Mouse (Mus musculus) hindbrain, postnatal 0 days (tissue): ENCODE data around the gene Cops4. TPM values are rescaled to one million over a fixed set of nuclear protein-coding genes. Genes with fewer than 3 reads are reported as not detected.

Experiments used
- ATAC-seq: fragments of 200-750 bp; cut with Nextera tagmentation; 2 replicates; pipeline ENCODE4 v1.8.0; 2017; ENCODE audit warnings: mild to moderate bottlenecking, moderate TSS enrichment, moderate library complexity
- DNase-seq: peaks from one replicate; pipeline ENCODE4 v3.0.0-alpha.2; 2015; ENCODE audit warnings: low spot score
- H3K27ac ChIP-seq: fragments of 300-500 bp; sonication (generic); 2 replicates; pipeline ENCODE4 v1.5.1; 2014; ENCODE audit warnings: mild to moderate bottlenecking
- H3K27me3 ChIP-seq: fragments of 300-500 bp; sonication (generic); 2 replicates; pipeline ENCODE4 v1.6.1; 2014; ENCODE audit warnings: low read length, mixed read lengths; ENCODE audit not compliant: insufficient read depth
- H3K36me3 ChIP-seq: fragments of 300-500 bp; sonication (generic); 2 replicates; pipeline ENCODE4 v1.6.1; 2014; ENCODE audit warnings: low read length, mixed read lengths; ENCODE audit not compliant: insufficient read depth
- H3K4me1 ChIP-seq: fragments of 300-500 bp; sonication (generic); 2 replicates; pipeline ENCODE4 v1.6.1; 2014; ENCODE audit warnings: antibody characterized with exemption, low read length, mixed read lengths; ENCODE audit not compliant: insufficient read depth
- H3K4me2 ChIP-seq: fragments of 300-500 bp; sonication (generic); 2 replicates; pipeline ENCODE4 v1.6.1; 2014; ENCODE audit warnings: low read depth, mild to moderate bottlenecking, low read length, moderate library complexity, mixed read lengths
- H3K4me3 ChIP-seq: fragments of 300-500 bp; sonication (generic); 2 replicates; pipeline ENCODE4 v1.5.1; 2014; ENCODE audit warnings: low read length
- H3K9ac ChIP-seq: fragments of 300-500 bp; sonication (generic); replicated peaks from 2 replicates; pipeline ENCODE4 v1.6.1; 2014; ENCODE audit warnings: mild to moderate bottlenecking, low read length, moderate library complexity, mixed read lengths
- H3K9me3 ChIP-seq: fragments of 300-500 bp; sonication (generic); 2 replicates; pipeline ENCODE4 v1.6.1; 2016; ENCODE audit warnings: low read length, mixed read lengths
- CTCF ChIP-seq: IDR thresholded peaks from 2 replicates; pipeline ENCODE4 v1.5.1; 2016; ENCODE audit warnings: antibody characterized with exemption, control low read depth, low read depth
- WGBS: fragments of 180-500 bp; shearing (Covaris S2); extraction: QIAGEN DNeasy Blood & Tissue Kit; methylation state at CpG from one replicate; pipeline ENCODE4 v1.1.7; 2014; 5-methylcytosine and 5-hydroxymethylcytosine counted together
- polyA plus RNA-seq: library from polyadenylated mRNA; unstranded; fragments of >200 nt; fragmentation: Nextera tagmentation; extraction: Ambion mirVana; gene quantifications from 2 replicates; pipeline ENCODE4 v1.2.1, GENCODE M21; 2015
- total RNA-seq: library from RNA; depleted of rRNA; stranded (reverse); fragments of >200 nt; gene quantifications from 2 replicates; pipeline ENCODE4 v1.2.3, GENCODE M21; 2014

The Cops4 gene
- total and polyA plus RNA-seq, 2 experiments from 2014 or later: 97.5 to 169 TPM

DNA sequence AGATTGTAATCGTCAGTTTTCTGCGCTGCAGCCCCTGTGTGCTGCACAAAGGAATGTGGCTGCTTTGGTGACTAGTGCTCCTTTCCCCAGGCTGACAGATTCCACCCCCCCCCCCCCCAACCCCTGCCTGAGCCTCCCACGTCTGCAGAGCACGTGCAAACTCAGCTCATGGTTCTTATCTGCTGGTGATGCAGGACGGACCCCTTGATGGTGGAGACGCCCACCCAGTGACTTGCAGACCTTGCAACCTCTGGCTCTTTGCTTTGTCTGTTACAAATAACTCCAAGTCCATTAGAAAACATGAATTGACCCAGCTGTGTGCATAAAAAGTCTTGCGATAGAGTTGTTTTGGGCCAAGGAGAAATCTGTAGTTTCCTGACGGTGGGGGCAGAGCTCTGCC is 52.6 kb downstream of the Cops4 start:
- DNase-seq: no peak
- Histone ChIP-seq H3K9me3 (no peaks in the 10 kb centered on the region), H3K36me3 (no peaks in the 10 kb centered on the region), H3K27me3 (no peaks in the 10 kb centered on the region), H3K4me2 (no peak overlapping the region), H3K9ac (no peak overlapping the region), H3K4me1 (no peaks in the 10 kb centered on the region), H3K4me3 (no peak overlapping the region), H3K27ac (no peak overlapping the region)
- 38% methylated on average over 8 of the region's 8 CpGs for WGBS
- ATAC-seq: no peak
- no peak for TF ChIP-seq CTCF

- Histone ChIP-seq H3K27ac (no peak within 1 kb of the TSS), H3K4me3 (no peak within 1 kb of the TSS), H3K9ac (no peak within 1 kb of the TSS), H3K4me1 (no peaks in the 10 kb centered on the region), H3K9me3 (no peaks in the 10 kb centered on the region), H3K36me3 (no peaks in the 10 kb centered on the region), H3K27me3 (no peaks in the 10 kb centered on the region), H3K4me2 (no peak within 1 kb of the TSS)
- WGBS: 44% methylated on average over 7 of the region's 7 CpGs
- no peak for TF ChIP-seq CTCF
- no peak for DNase-seq
- ATAC-seq: no peak
Observed at GRCm38 (mm10) chr5:100572069-100572468, 54.0 kb downstream of the Cops4 start, which contains the start of gene Plac8. TSS of gene Plac8 (minus strand) at chr5:100572245.

DNA sequence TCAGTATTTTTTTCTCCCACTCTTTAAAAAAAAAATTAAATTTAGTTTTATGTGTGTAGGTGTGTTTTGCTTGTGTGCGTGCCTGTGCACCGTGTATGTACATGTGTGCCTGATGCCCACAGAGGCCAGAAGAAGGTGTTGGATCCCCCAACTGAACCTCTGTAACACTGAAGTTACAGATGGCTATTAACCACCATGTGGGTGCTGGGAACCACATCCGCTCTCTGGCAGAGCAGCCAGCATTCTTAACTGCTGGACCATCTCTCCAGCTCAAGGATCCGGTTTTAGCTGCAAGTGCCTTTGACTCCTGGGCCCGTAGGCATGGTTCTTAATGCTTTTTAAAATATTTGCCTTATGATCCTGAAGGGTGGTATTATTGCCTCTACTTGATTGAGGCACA is 55.1 kb downstream of the Cops4 start:
- Histone ChIP-seq H3K27ac (no peak overlapping the region), H3K4me2 (no peak overlapping the region), H3K27me3 (no peaks in the 10 kb centered on the region), H3K36me3 (no peaks in the 10 kb centered on the region), H3K9ac (no peak overlapping the region), H3K9me3 (no peaks in the 10 kb centered on the region), H3K4me3 (no peak overlapping the region), H3K4me1 (no peaks in the 10 kb centered on the region)
- no peak for ATAC-seq
- 92% methylated on average over 5 of the region's 5 CpGs for WGBS
- no peak for TF ChIP-seq CTCF
- no peak for DNase-seq

- WGBS: 64% methylated on average over 1 of the region's 1 CpGs
- Histone ChIP-seq H3K27me3 (no peaks in the 10 kb centered on the region), H3K9me3 (no peaks in the 10 kb centered on the region), H3K4me3 (no peak overlapping the region), H3K9ac (no peak overlapping the region), H3K36me3 (no peaks in the 10 kb centered on the region), H3K4me1 (no peaks in the 10 kb centered on the region), H3K27ac (no peak overlapping the region), H3K4me2 (no peak overlapping the region)
- ATAC-seq: no peak
- no peak for TF ChIP-seq CTCF
- no peak for DNase-seq
Observed at GRCm38 (mm10) chr5:100574771-100575170, 56.7 kb downstream of the Cops4 start.

- DNase-seq (no peak), ATAC-seq (no peak)
- Histone ChIP-seq H3K9ac (no peak overlapping the region), H3K4me2 (no peak overlapping the region), H3K27me3 (no peaks in the 10 kb centered on the region), H3K4me3 (no peak overlapping the region), H3K36me3 (no peaks in the 10 kb centered on the region), H3K27ac (no peak overlapping the region), H3K9me3 (no peaks in the 10 kb centered on the region), H3K4me1 (no peaks in the 10 kb centered on the region)
- WGBS: 84% methylated on average over 5 of the region's 5 CpGs
- no peak for TF ChIP-seq CTCF
Observed at GRCm38 (mm10) chr5:100578863-100579411, 60.8 kb downstream of the Cops4 start.

DNA sequence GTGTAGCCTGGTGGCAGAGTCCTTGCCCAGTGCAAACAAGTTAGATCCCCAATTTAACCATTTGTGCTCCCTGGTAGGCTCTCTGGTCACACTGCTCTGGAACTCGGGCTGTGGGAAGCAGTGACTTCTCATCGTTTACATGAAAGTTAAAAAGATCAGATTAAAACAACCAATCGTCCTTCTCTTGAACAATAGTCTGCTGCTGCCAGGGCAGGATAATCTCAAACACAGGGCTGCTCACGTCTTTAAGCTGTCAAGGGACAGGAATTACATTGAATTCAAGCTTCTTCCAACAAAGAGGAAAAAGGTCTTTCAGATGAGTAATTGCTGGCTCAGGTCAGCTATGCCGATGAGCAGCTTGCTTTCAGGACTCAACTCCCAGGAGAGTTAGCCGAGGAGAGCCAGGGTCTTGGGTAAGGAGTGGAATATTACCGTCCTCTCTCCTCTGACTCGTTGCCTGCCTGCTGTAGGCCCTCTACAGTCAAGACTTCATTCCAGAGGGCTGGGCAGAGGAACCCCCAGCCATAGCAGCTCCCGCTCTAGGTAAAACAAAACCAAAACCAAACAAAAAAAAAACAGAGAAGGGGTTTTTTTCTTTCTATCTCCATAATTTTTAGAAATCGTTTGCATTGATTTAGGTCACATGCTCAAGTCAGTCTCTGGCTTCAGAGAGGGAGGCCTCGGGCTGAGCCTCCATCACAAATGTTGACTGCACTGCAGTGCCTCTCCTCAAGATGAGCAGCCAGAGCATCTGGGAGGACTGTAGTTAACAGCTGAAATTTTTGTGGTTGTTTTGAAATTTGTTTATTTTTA is 63.7 kb downstream of the Cops4 start:
- no peak for DNase-seq
- H3K9me3 ChIP-seq: no peaks in the 10 kb centered on the region
- no peak overlapping the region for H3K4me2 ChIP-seq
- no peaks in the 10 kb centered on the region for H3K4me1 ChIP-seq
- no peaks in the 10 kb centered on the region for H3K36me3 ChIP-seq
- no peak overlapping the region for H3K9ac ChIP-seq
- no peak for ATAC-seq
- TF ChIP-seq CTCF: no peak
- H3K4me3 ChIP-seq: no peak overlapping the region
- WGBS: 73% methylated on average over 11 of the region's 11 CpGs
- no peak overlapping the region for H3K27ac ChIP-seq
- no peaks in the 10 kb centered on the region for H3K27me3 ChIP-seq

DNA sequence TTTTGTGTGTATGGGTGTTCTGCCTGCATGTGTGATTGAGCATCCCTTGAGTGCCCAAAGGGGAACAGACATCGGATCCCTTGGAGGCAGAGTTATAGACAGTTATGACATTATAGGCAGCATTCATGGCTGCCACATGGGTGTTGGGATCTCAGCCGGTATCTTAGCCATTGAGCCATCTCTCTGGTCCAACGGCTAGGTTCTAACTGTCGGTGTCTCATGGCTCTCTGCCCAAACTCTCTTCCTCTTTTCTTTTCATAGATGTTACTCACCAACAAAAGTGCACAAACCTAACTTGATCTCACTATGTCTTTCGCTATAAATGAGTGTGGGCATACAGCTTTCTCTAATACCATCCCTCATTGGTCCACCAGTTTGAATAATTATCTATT is 64.3 kb downstream of the Cops4 start:
- no peak for TF ChIP-seq CTCF
- H3K4me3 ChIP-seq: no peak overlapping the region
- no peak overlapping the region for H3K9ac ChIP-seq
- no peaks in the 10 kb centered on the region for H3K36me3 ChIP-seq
- no peak overlapping the region for H3K4me2 ChIP-seq
- H3K4me1 ChIP-seq: no peaks in the 10 kb centered on the region
- H3K27me3 ChIP-seq: no peaks in the 10 kb centered on the region
- no peak overlapping the region for H3K27ac ChIP-seq
- no peaks in the 10 kb centered on the region for H3K9me3 ChIP-seq
- ATAC-seq: no peak
- DNase-seq: no peak
- WGBS: 87% methylated on average over 5 of the region's 5 CpGs
